11 mouse cellular contexts compared by ENCODE assay signal in the genomic region with DNA sequence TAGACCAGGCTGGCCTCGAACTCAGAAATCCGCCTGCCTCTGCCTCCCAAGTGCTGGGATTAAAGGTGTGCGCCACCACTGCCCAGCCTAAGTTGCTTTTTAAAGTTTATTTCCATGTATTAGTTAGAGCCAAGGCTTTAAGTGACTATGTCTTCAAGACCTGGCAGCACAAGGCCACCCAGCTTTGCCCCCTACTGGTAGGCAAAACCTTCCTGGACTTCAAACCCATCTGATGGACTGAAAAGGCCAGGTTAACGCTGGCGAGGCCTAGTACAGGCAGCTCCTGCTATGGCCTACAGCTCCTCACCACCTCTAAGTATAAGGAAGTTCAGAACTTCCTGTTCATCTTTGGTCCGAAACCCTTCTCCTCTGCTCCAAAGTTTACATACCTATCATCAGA. TPM values are rescaled to one million over a fixed set of nuclear protein-coding genes. Genes with fewer than 3 reads are reported as not detected.
DNase-seq lines count a peak whose midpoint lies in the region; ATAC-seq and TF ChIP-seq lines count a peak whose summit lies in the region.
"Had no signal": no experiment of that assay in that cellular context is flagged by ENCODE, and none has a peak within 500 bp of the region (broad histone marks: within the 10 kb centered on the region; RNA-seq: fewer than 3 reads in every experiment).

No protein-coding gene starts in this region.

- no peak for ATAC-seq in kidney, embryonic 14.5 days (ENCODE audit: low FRiP score, low TSS enrichment)
- ATAC-seq in megakaryocyte progenitor cell, adult 5-6 weeks (replicated peaks; ENCODE audit: poor library complexity), result peak; percentile 43; the same call in 1 of the 2 replicates
- ATAC-seq: forebrain, embryonic 14.5 days; hindbrain, embryonic 16.5 days had no signal

- peak; percentile 37 for TF ChIP-seq RAD21 in CH12.LX (IDR thresholded peaks at IDR 0.05; ENCODE audit: low read depth, low read length)

- no peaks in the 10 kb centered on the region for H3K79me2 ChIP-seq in CH12.LX (replicated peaks; ENCODE audit: control insufficient read depth, extremely low read depth, insufficient read depth, poor library complexity, severe bottlenecking)

- dilution Hi-C loops in CH12.LX (cut with MboI; ENCODE audit: extremely low pct_ligation_motif_present, extremely low pct_unique_long_range_greater_than_20kb, low sequenced_read_pairs), result no loop called here

- no peaks in the 10 kb centered on the region for H3K9me3 ChIP-seq in kidney, embryonic 14.5 days (ENCODE audit: control insufficient read depth, low read length)
- no peaks in the 10 kb centered on the region for H3K9me3 ChIP-seq in CH12.LX (replicated peaks; ENCODE audit: low read length)

- TF ChIP-seq EP300 in CH12.LX (IDR thresholded peaks at IDR 0.05; ENCODE audit: low read length), result no peak

- no peak overlapping the region for H3K27ac ChIP-seq in kidney, embryonic 14.5 days (ENCODE audit: low read depth, low read length)
- H3K27ac ChIP-seq in CH12.LX (ENCODE audit: insufficient read depth, low read depth), result no peak overlapping the region

- DNase-seq in kidney, postnatal 36 days, result peak; percentile 46 to 70
- DNase-seq in A20 (ENCODE audit: low read depth, low spot score) (peak; percentile 57), CH12.LX (ENCODE audit: extremely low read depth) (peak; percentile 51)
- no peak for DNase-seq in right cerebral cortex, postnatal 4 days
- DNase-seq in ovary, postnatal 14 days (ENCODE audit: low spot score), result no peak
- DNase-seq: heart, adult 11 months; right cerebral cortex, adult 18-20 months had no signal

- H3K36me3 ChIP-seq in kidney, embryonic 14.5 days (ENCODE audit: control insufficient read depth, insufficient read depth, low read length), result no peaks in the 10 kb centered on the region
- no peaks in the 10 kb centered on the region for H3K36me3 ChIP-seq in CH12.LX (replicated peaks in 1 of 2; ENCODE audit: control insufficient read depth in 1 of 2, insufficient read depth in 1 of 2, low read length in 1 of 2)

- no peaks in the 10 kb centered on the region for H3K27me3 ChIP-seq in kidney, embryonic 14.5 days (ENCODE audit: control insufficient read depth, insufficient read depth, low read length)
- H3K27me3 ChIP-seq in CH12.LX (replicated peaks), result no peaks in the 10 kb centered on the region

- H3K4me3 ChIP-seq in kidney, embryonic 14.5 days (ENCODE audit: low read length), result no peak overlapping the region
- H3K4me3 ChIP-seq in CH12.LX (replicated peaks in 1 of 3; ENCODE audit: low read depth in 2 of 3, low read length in 2 of 3, poor library complexity in 1 of 3), result no peak overlapping the region

- no peak overlapping the region for H3K4me2 ChIP-seq in kidney, embryonic 14.5 days (replicated peaks; ENCODE audit: low read depth, low read length)
- no peak overlapping the region for H3K4me2 ChIP-seq in CH12.LX (ENCODE audit: insufficient read depth, low read depth, poor library complexity, severe bottlenecking)

- H3K9ac ChIP-seq in kidney, embryonic 14.5 days (ENCODE audit: low read depth, low read length), result no peak overlapping the region
- no peak overlapping the region for H3K9ac ChIP-seq in CH12.LX (ENCODE audit: insufficient read depth, low read depth)

- TF ChIP-seq CTCF in CH12.LX (conservative IDR thresholded peaks at IDR 0.05 in 1 of 2, IDR thresholded peaks at IDR 0.05 in 1 of 2; ENCODE audit: low read depth in 2 of 2, low read length in 2 of 2), result peak; percentile 40 to 67; a peak in 2 of 4 replicates

- TF ChIP-seq POLR2A in CH12.LX (IDR thresholded peaks at IDR 0.05; ENCODE audit: low read depth, low read length), result no peak

- in situ Hi-C loops in CH12.LX (cut with MboI; ENCODE audit: low pct_ligation_motif_present, low pct_unique_long_range_greater_than_20kb, low sequenced_read_pairs), result no loop called here

- H3K4me1 ChIP-seq in kidney, embryonic 14.5 days (ENCODE audit: control insufficient read depth, insufficient read depth, low read length), result peaks cover 3% of the 10 kb centered on the region; the same call in 1 of the 2 replicates
- H3K4me1 ChIP-seq in CH12.LX (ENCODE audit: control insufficient read depth in 1 of 2, insufficient read depth in 2 of 2), result peaks cover 10 to 49% of the 10 kb centered on the region in 2 experiments

- 91% methylated on average over 6 of the region's 6 CpGs for WGBS in kidney, embryonic 14.5 days

TF ChIP-seq in CH12.LX, 34 proteins besides CTCF, POLR2A, EP300 and RAD21:
- TF ChIP-seq ETS1 (conservative IDR thresholded peaks at IDR 0.05; ENCODE audit: low read depth, low read length) (no peak), SMC3 (IDR thresholded peaks at IDR 0.05; ENCODE audit: low read depth, low read length) (peak; percentile 50)

RNA-seq across cellular contexts. Expression of gene Sit1, which starts 6.9 kb away (rescaled TPM):
- not detected in 2 replicates for polyA plus RNA-seq in kidney, embryonic 14.5 days (2014; fragmentation: Nextera tagmentation; extraction: Ambion mirVana)
- total RNA-seq in CH12.LX (2012; rRNA removed) (2.8 and 3.8 TPM in 2 replicates), CH12.LX (2014; rRNA removed) (10.5 and 10.8 TPM in 2 replicates)
- polyA plus RNA-seq in CH12.LX (2012; ENCODE audit: insufficient read length, low read depth), result 10.1 and 12.5 TPM in 2 replicates
- total RNA-seq in megakaryocyte progenitor cell, adult 5-6 weeks (2015), result not detected in 2 replicates
- not detected in 2 replicates for total RNA-seq in megakaryocyte progenitor cell, adult 5-6 weeks (2017)
- polyA plus RNA-seq: forebrain, embryonic 14.5 days; hindbrain, embryonic 16.5 days had no signal

RNA-seq across cellular contexts. Expression of gene Ccdc107, which starts 16.1 kb away (rescaled TPM):
- 59.4 and 72.2 TPM in 2 replicates for polyA plus RNA-seq in kidney, embryonic 14.5 days (2014; fragmentation: Nextera tagmentation; extraction: Ambion mirVana)
- total RNA-seq in CH12.LX (2012; rRNA removed) (57.9 and 63.1 TPM in 2 replicates), CH12.LX (2014; rRNA removed) (23.0 and 33.4 TPM in 2 replicates)
- 30.5 and 32.6 TPM in 2 replicates for polyA plus RNA-seq in CH12.LX (2012; ENCODE audit: insufficient read length, low read depth)
- 34.5 and 43.0 TPM in 2 replicates for total RNA-seq in megakaryocyte progenitor cell, adult 5-6 weeks (2015)
- 49.6 and 53.9 TPM in 2 replicates for total RNA-seq in megakaryocyte progenitor cell, adult 5-6 weeks (2017)

RNA-seq across cellular contexts. Expression of gene Cd72, which starts 22.2 kb away (rescaled TPM):
- 5.1 and 5.2 TPM in 2 replicates for polyA plus RNA-seq in kidney, embryonic 14.5 days (2014; fragmentation: Nextera tagmentation; extraction: Ambion mirVana)
- total RNA-seq in CH12.LX (2012; rRNA removed) (24.0 and 30.3 TPM in 2 replicates), CH12.LX (2014; rRNA removed) (47.6 and 61.4 TPM in 2 replicates)
- 55.9 and 86.4 TPM in 2 replicates for polyA plus RNA-seq in CH12.LX (2012; ENCODE audit: insufficient read length, low read depth)
- 2.2 and 6.3 TPM in 2 replicates for total RNA-seq in megakaryocyte progenitor cell, adult 5-6 weeks (2015)
- total RNA-seq in megakaryocyte progenitor cell, adult 5-6 weeks (2017), result 8.2 and 8.7 TPM in 2 replicates

RNA-seq across cellular contexts. Expression of gene Arhgef39, which starts 22.9 kb away (rescaled TPM):
- 36.4 and 38.2 TPM in 2 replicates for polyA plus RNA-seq in kidney, embryonic 14.5 days (2014; fragmentation: Nextera tagmentation; extraction: Ambion mirVana)
- total RNA-seq in CH12.LX (2012; rRNA removed), result 7.4 and 7.5 TPM in 2 replicates
- 7.1 and 7.3 TPM in 2 replicates for total RNA-seq in CH12.LX (2014; rRNA removed)
- polyA plus RNA-seq in CH12.LX (2012; ENCODE audit: insufficient read length, low read depth), result 4.8 and 5.5 TPM in 2 replicates
- total RNA-seq in megakaryocyte progenitor cell, adult 5-6 weeks (2015), result 44.2 and 55.1 TPM in 2 replicates
- total RNA-seq in megakaryocyte progenitor cell, adult 5-6 weeks (2017), result 47.5 and 65.0 TPM in 2 replicates

RNA-seq across cellular contexts. Expression of gene Car9, which starts 30.2 kb away (rescaled TPM):
- polyA plus RNA-seq in kidney, embryonic 14.5 days (2014; fragmentation: Nextera tagmentation; extraction: Ambion mirVana), result 0.80 and 1.3 TPM in 2 replicates
- total RNA-seq in CH12.LX (2012; rRNA removed) (not detected in 2 replicates), CH12.LX (2014; rRNA removed) (not detected in 2 replicates)
- polyA plus RNA-seq in CH12.LX (2012; ENCODE audit: insufficient read length, low read depth), result not detected in 2 replicates
- total RNA-seq in megakaryocyte progenitor cell, adult 5-6 weeks (2015), result 10.4 and 15.0 TPM in 2 replicates
- 4.0 and 10.5 TPM in 2 replicates for total RNA-seq in megakaryocyte progenitor cell, adult 5-6 weeks (2017)
- polyA plus RNA-seq: forebrain, embryonic 14.5 days had no signal

Comparison
In these comparisons a context has a peak if more than half of its experiments do, and no peak if none do; other contexts are left out.
1. DNase-seq: peak in kidney, postnatal 36 days (2 of 2), A20 (single experiment) and CH12.LX (single experiment); none in right cerebral cortex, postnatal 4 days (single experiment) and ovary, postnatal 14 days (single experiment).